Mouse (Mus musculus): ENCODE data around the gene Tmem266.

Gene Tmem266

GRCm38 (mm10) chr9:55438433-55438832, 111.7 kb downstream of the Tmem266 start:
- intact Hi-C loops (cut with DNase I), result no loop called here

- intact Hi-C loops (cut with DNase I), result no loop called here
Measured at GRCm38 (mm10) chr9:55439206-55439780, 112.6 kb downstream of the Tmem266 start.

- intact Hi-C loops (cut with DNase I), result no loop called here
Measured at GRCm38 (mm10) chr9:55447509-55447908, 120.8 kb downstream of the Tmem266 start.

GRCm38 (mm10) chr9:55449108-55449507, 122.4 kb downstream of the Tmem266 start:
- intact Hi-C loops (cut with DNase I), result no loop called here

- intact Hi-C loops (cut with DNase I), result no loop called here
Measured at GRCm38 (mm10) chr9:55450035-55450434, 123.3 kb downstream of the Tmem266 start.

GRCm38 (mm10) chr9:55451426-55451825, 124.7 kb downstream of the Tmem266 start:
- intact Hi-C loops (cut with DNase I), result no loop called here

- intact Hi-C loops (cut with DNase I), result no loop called here
Measured at GRCm38 (mm10) chr9:55452906-55453305, 126.2 kb downstream of the Tmem266 start.

- intact Hi-C loops (cut with DNase I), result no loop called here
Measured at GRCm38 (mm10) chr9:55453366-55453765, 126.7 kb downstream of the Tmem266 start.

GRCm38 (mm10) chr9:55468397-55468796, 141.7 kb downstream of the Tmem266 start:
- intact Hi-C loops (cut with DNase I), result loop anchor here (2.0 to 5.0 kb wide), 2 partner anchors 49 to 68 kb away; no protein-coding TSS in a partner anchor

- intact Hi-C loops (cut with DNase I), result no loop called here
Measured at GRCm38 (mm10) chr9:55476084-55476483, 149.4 kb downstream of the Tmem266 start.

GRCm38 (mm10) chr9:55478699-55479098, 152.0 kb downstream of the Tmem266 start:
- intact Hi-C loops (cut with DNase I), result no loop called here

- intact Hi-C loops (cut with DNase I), result no loop called here
Measured at GRCm38 (mm10) chr9:55482116-55482515, 155.4 kb downstream of the Tmem266 start.

Data from adrenal gland (tissue).